Mouse (Mus musculus): Measurements from ENCODE around the gene Casp3. TPM values are rescaled to one million over a fixed set of nuclear protein-coding genes. Genes with fewer than 3 reads are reported as not detected.
A peak's percentile ranks its signal among the peaks of the same experiment; 100 is the strongest.

Casp3 gene
- total and polyA plus RNA-seq, 3 experiments, result 1.6 to 3.3 (median 2.2) TPM

DNA sequence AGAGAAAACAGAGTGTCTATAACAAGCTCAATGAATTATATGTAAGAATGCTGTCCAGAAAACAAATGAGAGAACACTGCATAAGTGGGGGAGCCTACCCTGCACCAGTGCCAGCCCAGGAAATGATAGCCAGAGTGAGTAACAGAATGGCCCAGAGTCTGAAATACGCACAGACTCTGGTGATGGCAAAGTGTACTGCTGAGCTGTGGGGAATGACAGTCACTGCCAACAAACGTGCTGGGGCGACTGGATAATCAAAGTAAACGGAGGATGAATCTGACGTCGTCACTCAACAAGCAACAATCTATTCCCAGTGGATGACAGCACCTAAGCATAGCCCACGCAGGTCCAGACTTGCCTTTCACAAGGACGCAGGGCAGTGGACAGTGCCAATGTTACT lies 24.0 kb upstream of the Casp3 start:
- Histone ChIP-seq H3K27me3 (ENCODE audit: control insufficient read depth, insufficient read depth, low read length) (no peaks in the 10 kb centered on the region), H3K79me2 (replicated peaks; ENCODE audit: control insufficient read depth, insufficient read depth, low read length) (no peaks in the 10 kb centered on the region), H3K4me3 (no peak overlapping the region), H3K9ac (ENCODE audit: low read depth, low read length) (no peak overlapping the region), H3K27ac (no peak overlapping the region; the same call in 1 of the 2 replicates), H3K4me1 (ENCODE audit: control insufficient read depth, insufficient read depth, low read length) (peaks cover 1% of the 10 kb centered on the region), H3K36me3 (ENCODE audit: control insufficient read depth, insufficient read depth, low read length) (no peaks in the 10 kb centered on the region)
- DNase-seq, result no peak
- intact Hi-C loops (cut with DNase I), result no loop called here
- WGBS, result 56% methylated on average over 8 of the region's 8 CpGs
- no peak for TF ChIP-seq CTCF (IDR thresholded peaks at IDR 0.05)
- TF ChIP-seq EP300 (IDR thresholded peaks at IDR 0.05; ENCODE audit: insufficient read depth, low read depth, low read length), result no peak
- TF ChIP-seq POLR2A (IDR thresholded peaks at IDR 0.05; ENCODE audit: insufficient read depth, low read depth, low read length), result no peak

DNA sequence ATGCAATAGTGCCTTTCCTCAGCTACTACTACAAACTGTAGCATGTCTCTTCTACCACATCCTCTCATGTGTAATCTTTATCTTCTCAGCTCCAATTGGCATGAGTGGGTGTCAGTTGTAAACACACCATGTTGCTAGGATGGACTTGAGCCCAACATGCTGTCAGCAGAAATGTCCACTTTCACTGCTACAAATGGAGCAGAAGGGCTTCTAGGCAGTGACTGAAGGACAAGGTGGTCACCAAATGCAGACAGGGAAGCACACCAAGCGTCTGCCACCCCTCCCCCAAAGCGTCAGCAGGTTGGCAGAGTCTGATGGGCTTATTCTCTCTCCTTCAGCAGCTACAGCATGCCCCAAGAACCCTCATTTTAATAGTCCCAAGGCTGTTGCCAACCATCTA lies 23.3 kb upstream of the Casp3 start:
- 53% methylated on average over 2 of the region's 2 CpGs for WGBS

DNA sequence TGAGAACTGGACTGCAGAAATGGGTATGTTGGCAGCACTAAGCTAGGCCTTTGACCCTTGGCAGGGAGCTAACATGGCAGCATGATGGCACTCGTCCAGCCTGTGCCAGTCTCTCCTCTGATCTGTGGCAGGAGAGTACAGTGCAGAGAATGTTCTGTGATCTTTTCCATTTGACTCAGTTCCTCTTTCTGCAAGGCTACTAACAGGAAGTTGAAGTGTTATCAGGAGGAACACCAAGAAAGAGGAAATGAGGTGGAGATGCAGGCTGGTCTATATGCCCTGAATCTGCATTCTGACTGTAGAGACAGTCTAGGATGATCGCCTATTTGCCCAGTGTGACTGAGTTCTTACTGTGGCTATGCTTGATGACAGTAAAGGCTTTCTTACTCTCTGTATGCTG lies 21.5 kb upstream of the Casp3 start:
- H3K4me1 ChIP-seq (ENCODE audit: control insufficient read depth, insufficient read depth, low read length), result peaks cover 1% of the 10 kb centered on the region
- TF ChIP-seq EP300 (IDR thresholded peaks at IDR 0.05; ENCODE audit: insufficient read depth, low read depth, low read length) (no peak), POLR2A (IDR thresholded peaks at IDR 0.05; ENCODE audit: insufficient read depth, low read depth, low read length) (no peak), CTCF (IDR thresholded peaks at IDR 0.05) (no peak)
- intact Hi-C loops (cut with DNase I), result no loop called here
- DNase-seq, result peak in 1 of 2 experiments; percentile 25
- no peak overlapping the region for H3K4me3 ChIP-seq
- H3K9ac ChIP-seq (ENCODE audit: low read depth, low read length), result no peak overlapping the region
- no peaks in the 10 kb centered on the region; the same call in 1 of the 2 replicates for H3K36me3 ChIP-seq (ENCODE audit: control insufficient read depth, insufficient read depth, low read length)
- H3K79me2 ChIP-seq (replicated peaks; ENCODE audit: control insufficient read depth, insufficient read depth, low read length), result no peaks in the 10 kb centered on the region
- WGBS, result 74% methylated on average over 2 of the region's 2 CpGs
- H3K27me3 ChIP-seq (ENCODE audit: control insufficient read depth, insufficient read depth, low read length), result no peaks in the 10 kb centered on the region
- no peak overlapping the region for H3K27ac ChIP-seq

More for the DNA sequence above, 23.3 kb upstream of the Casp3 start:
- DNase-seq, result peak in 1 of 2 experiments; percentile 6
- Histone ChIP-seq H3K4me3 (no peak overlapping the region), H3K36me3 (ENCODE audit: control insufficient read depth, insufficient read depth, low read length) (no peaks in the 10 kb centered on the region), H3K79me2 (replicated peaks; ENCODE audit: control insufficient read depth, insufficient read depth, low read length) (no peaks in the 10 kb centered on the region), H3K27me3 (ENCODE audit: control insufficient read depth, insufficient read depth, low read length) (no peaks in the 10 kb centered on the region), H3K4me1 (ENCODE audit: control insufficient read depth, insufficient read depth, low read length) (peaks cover 1% of the 10 kb centered on the region), H3K27ac (no peak overlapping the region; the same call in 1 of the 2 replicates), H3K9ac (ENCODE audit: low read depth, low read length) (no peak overlapping the region)
- no peak for TF ChIP-seq POLR2A (IDR thresholded peaks at IDR 0.05; ENCODE audit: insufficient read depth, low read depth, low read length)
- no peak for TF ChIP-seq CTCF (IDR thresholded peaks at IDR 0.05)
- TF ChIP-seq EP300 (IDR thresholded peaks at IDR 0.05; ENCODE audit: insufficient read depth, low read depth, low read length), result no peak
- intact Hi-C loops (cut with DNase I), result no loop called here

DNA sequence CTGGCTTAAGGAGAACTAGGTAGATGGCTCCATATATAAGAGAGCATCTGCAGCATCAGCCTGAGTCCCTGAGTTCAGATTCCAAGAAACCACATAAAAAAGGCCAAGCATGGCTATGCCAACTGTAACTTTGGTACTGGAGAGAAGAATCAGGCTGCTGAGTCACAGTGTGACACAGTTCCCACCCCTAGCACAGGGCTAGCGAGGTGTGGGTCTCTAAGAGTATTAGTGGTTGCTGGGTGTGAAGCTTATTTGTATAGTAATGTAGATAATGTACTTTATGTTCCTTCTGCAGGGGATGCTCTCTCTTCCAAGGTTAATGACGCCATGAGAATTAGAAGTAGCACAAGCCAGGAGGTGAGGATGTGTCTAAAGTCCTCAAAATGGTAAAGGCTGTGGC lies 20.6 kb upstream of the Casp3 start:
- Histone ChIP-seq H3K4me1 (ENCODE audit: control insufficient read depth, insufficient read depth, low read length) (peaks cover 1% of the 10 kb centered on the region), H3K79me2 (replicated peaks; ENCODE audit: control insufficient read depth, insufficient read depth, low read length) (no peaks in the 10 kb centered on the region), H3K27me3 (ENCODE audit: control insufficient read depth, insufficient read depth, low read length) (no peaks in the 10 kb centered on the region), H3K9ac (ENCODE audit: low read depth, low read length) (no peak overlapping the region), H3K4me3 (no peak overlapping the region), H3K27ac (no peak overlapping the region), H3K36me3 (ENCODE audit: control insufficient read depth, insufficient read depth, low read length) (no peaks in the 10 kb centered on the region; the same call in 1 of the 2 replicates)
- TF ChIP-seq POLR2A (IDR thresholded peaks at IDR 0.05; ENCODE audit: insufficient read depth, low read depth, low read length) (no peak), CTCF (IDR thresholded peaks at IDR 0.05) (no peak), EP300 (IDR thresholded peaks at IDR 0.05; ENCODE audit: insufficient read depth, low read depth, low read length) (no peak)
- WGBS, result 95% methylated on average over 2 of the region's 2 CpGs
- intact Hi-C loops (cut with DNase I), result no loop called here
- DNase-seq, result no peak

DNA sequence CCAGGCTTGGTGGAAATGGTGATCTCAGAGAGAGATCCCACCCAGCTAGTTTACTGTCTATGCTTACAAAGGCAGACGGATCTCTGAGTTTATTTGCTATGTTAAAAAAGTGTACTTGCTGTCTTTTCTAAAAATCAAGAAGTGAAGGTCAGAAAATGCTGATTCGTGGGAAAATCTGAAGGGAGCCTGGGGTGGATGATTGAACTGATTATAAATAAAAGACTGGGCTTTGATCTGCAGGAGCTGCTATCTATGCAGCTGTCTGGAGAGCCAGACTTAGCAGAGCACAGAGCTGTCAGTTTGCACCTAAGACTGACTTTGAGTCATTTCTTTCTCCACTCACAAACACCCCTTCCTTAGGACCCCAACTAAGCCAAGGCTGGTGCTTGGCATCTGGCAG lies 19.7 kb upstream of the Casp3 start:
- no peak for DNase-seq
- Histone ChIP-seq H3K4me1 (ENCODE audit: control insufficient read depth, insufficient read depth, low read length) (peaks cover 1% of the 10 kb centered on the region), H3K4me3 (no peak overlapping the region), H3K36me3 (ENCODE audit: control insufficient read depth, insufficient read depth, low read length) (no peaks in the 10 kb centered on the region; the same call in 1 of the 2 replicates), H3K79me2 (replicated peaks; ENCODE audit: control insufficient read depth, insufficient read depth, low read length) (no peaks in the 10 kb centered on the region), H3K27me3 (ENCODE audit: control insufficient read depth, insufficient read depth, low read length) (no peaks in the 10 kb centered on the region), H3K9ac (ENCODE audit: low read depth, low read length) (no peak overlapping the region), H3K27ac (no peak overlapping the region)
- intact Hi-C loops (cut with DNase I), result no loop called here
- WGBS, result 83% methylated on average over 2 of the region's 2 CpGs
- TF ChIP-seq EP300 (IDR thresholded peaks at IDR 0.05; ENCODE audit: insufficient read depth, low read depth, low read length) (no peak), POLR2A (IDR thresholded peaks at IDR 0.05; ENCODE audit: insufficient read depth, low read depth, low read length) (no peak), CTCF (IDR thresholded peaks at IDR 0.05) (no peak)

DNA sequence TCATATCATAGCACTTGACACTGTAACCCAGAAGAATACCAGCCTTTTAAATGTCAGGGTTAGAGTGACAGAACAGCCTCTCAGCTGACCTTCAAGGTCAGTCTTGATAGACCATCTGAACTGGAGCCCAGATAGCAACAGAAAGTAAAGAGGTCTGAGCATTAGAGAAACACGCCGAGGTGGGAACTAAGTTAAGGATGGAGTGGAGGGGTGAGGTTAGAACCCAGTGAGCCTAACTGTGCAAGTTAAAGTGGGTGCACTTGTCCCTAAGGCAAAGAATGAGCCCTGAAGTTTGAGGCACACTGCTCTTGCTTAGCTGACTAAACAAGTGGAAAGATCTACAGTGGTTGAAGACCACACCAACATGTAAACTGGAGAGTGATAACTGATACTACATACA lies 19.0 kb upstream of the Casp3 start:
- no peaks in the 10 kb centered on the region; the same call in 1 of the 2 replicates for H3K36me3 ChIP-seq (ENCODE audit: control insufficient read depth, insufficient read depth, low read length)
- H3K4me3 ChIP-seq, result no peak overlapping the region
- H3K4me1 ChIP-seq (ENCODE audit: control insufficient read depth, insufficient read depth, low read length), result peaks cover 1% of the 10 kb centered on the region
- intact Hi-C loops (cut with DNase I), result no loop called here
- no peaks in the 10 kb centered on the region for H3K27me3 ChIP-seq (ENCODE audit: control insufficient read depth, insufficient read depth, low read length)
- no peak for TF ChIP-seq EP300 (IDR thresholded peaks at IDR 0.05; ENCODE audit: insufficient read depth, low read depth, low read length)
- no peak for TF ChIP-seq CTCF (IDR thresholded peaks at IDR 0.05)
- TF ChIP-seq POLR2A (IDR thresholded peaks at IDR 0.05; ENCODE audit: insufficient read depth, low read depth, low read length), result no peak
- H3K79me2 ChIP-seq (replicated peaks; ENCODE audit: control insufficient read depth, insufficient read depth, low read length), result no peaks in the 10 kb centered on the region
- no peak for DNase-seq
- no peak overlapping the region for H3K9ac ChIP-seq (ENCODE audit: low read depth, low read length)
- no peak overlapping the region for H3K27ac ChIP-seq
- WGBS, result 80% methylated on average over 2 of the region's 2 CpGs

Data from heart, adult 2 months (tissue).